Mouse (Mus musculus) bone marrow, adult 2 months (tissue): Measurements from ENCODE around the gene A730009L09Rik. TPM values are rescaled to one million over a fixed set of nuclear protein-coding genes. Genes with fewer than 3 reads are reported as not detected.

ENCODE experiments used
- H3K27ac ChIP-seq: fragments of 200-500 bp; 2 replicates; pipeline ENCODE4 v1.5.1; 2012; ENCODE audit warnings: low read depth, mild to moderate bottlenecking, control low read depth, inconsistent platforms, low read length; ENCODE audit not compliant: control insufficient read depth, poor library complexity, insufficient read depth
- H3K4me1 ChIP-seq: fragments of 200-500 bp; 2 replicates; pipeline ENCODE4 v1.6.1; 2011; ENCODE audit warnings: low read length; ENCODE audit not compliant: control insufficient read depth, insufficient read depth
- H3K4me3 ChIP-seq: fragments of 200-500 bp; replicated peaks from 2 replicates; pipeline ENCODE3; 2011; ENCODE audit warnings: mild to moderate bottlenecking, low read depth, low read length, control low read depth; ENCODE audit not compliant: control insufficient read depth
- CTCF ChIP-seq: fragments of 200-500 bp; IDR thresholded peaks from 2 replicates; pipeline ENCODE4 v1.5.1; 2011; ENCODE audit warnings: low read length, control low read depth; ENCODE audit not compliant: control insufficient read depth, insufficient read depth
- POLR2A ChIP-seq: fragments of 200-500 bp; IDR thresholded peaks from 2 replicates; pipeline ENCODE4 v1.6.1; 2011; ENCODE audit warnings: low read depth, mild to moderate bottlenecking, control low read depth, low read length, borderline replicate concordance; ENCODE audit not compliant: control insufficient read depth
- WGBS: fragments of 180-500 bp; shearing (Covaris S2); methylation state at CpG from one replicate; pipeline ENCODE4 v1.1.7; 2018; 5-methylcytosine and 5-hydroxymethylcytosine counted together
- polyA plus RNA-seq: library from polyadenylated mRNA; stranded (reverse); fragments of >200 nt; gene quantifications from 2 replicates; pipeline ENCODE4 v1.2.4, GENCODE M21; 2011; ENCODE audit warnings: low replicate concordance; ENCODE audit not compliant: missing spikeins, insufficient read depth, insufficient read length

Gene A730009L09Rik
- polyA plus RNA-seq, result not detected in 2 replicates

GRCm38 (mm10) chr16:84514821-84515220 is at the start of gene A730009L09Rik:
Gene A730009L09Rik (plus strand): TSS chr16:84515121.
- 83% methylated on average over 8 of the region's 8 CpGs for WGBS
- TF ChIP-seq POLR2A (no peak), CTCF (no peak)
- Histone ChIP-seq H3K4me1 (no peaks in the 10 kb centered on the region), H3K4me3 (no peak within 1 kb of the TSS), H3K27ac (no peak within 1 kb of the TSS)

GRCm38 (mm10) chr16:84465581-84466165 is 49.2 kb upstream of the A730009L09Rik start:
- Histone ChIP-seq H3K27ac (no peak overlapping the region), H3K4me3 (no peak overlapping the region), H3K4me1 (no peaks in the 10 kb centered on the region)
- TF ChIP-seq POLR2A, result no peak
- TF ChIP-seq CTCF, result no peak
- 71% methylated on average over 6 of the region's 6 CpGs for WGBS

GRCm38 (mm10) chr16:84468898-84469297 is 46.0 kb upstream of the A730009L09Rik start:
- no peaks in the 10 kb centered on the region for H3K4me1 ChIP-seq
- no peak overlapping the region for H3K27ac ChIP-seq
- TF ChIP-seq CTCF, result no peak
- no peak for TF ChIP-seq POLR2A
- H3K4me3 ChIP-seq, result no peak overlapping the region
- WGBS, result 4% methylated on average over 1 of the region's 1 CpGs

DNA sequence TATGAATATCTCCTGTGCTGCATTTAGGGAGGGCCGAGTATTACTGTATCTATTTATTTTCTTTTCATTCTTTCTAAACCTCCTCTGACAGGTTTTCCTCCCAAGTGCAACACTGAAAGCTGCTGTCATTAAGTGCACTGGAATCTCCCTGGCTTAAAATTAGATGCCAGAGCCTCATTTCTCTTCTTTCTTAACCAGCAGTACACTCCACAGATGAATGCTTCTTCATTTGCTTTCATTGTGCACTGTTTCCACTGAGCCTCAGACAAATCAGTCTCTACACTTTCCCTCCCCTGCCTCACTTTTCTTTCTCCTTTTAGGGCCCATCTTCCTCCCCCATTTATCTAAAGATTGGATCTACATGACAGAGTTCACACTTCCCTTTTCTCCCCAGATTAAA is 44.9 kb upstream of the A730009L09Rik start:
- TF ChIP-seq CTCF, result no peak
- no peak for TF ChIP-seq POLR2A
- WGBS, result 58% methylated on average over 1 of the region's 1 CpGs
- H3K4me3 ChIP-seq, result no peak overlapping the region
- H3K4me1 ChIP-seq, result no peaks in the 10 kb centered on the region
- H3K27ac ChIP-seq, result no peak overlapping the region

- 72% methylated on average over 6 of the region's 6 CpGs for WGBS
Measured at GRCm38 (mm10) chr16:84473406-84473805, 41.5 kb upstream of the A730009L09Rik start.

GRCm38 (mm10) chr16:84474712-84475111 is 40.2 kb upstream of the A730009L09Rik start:
- Histone ChIP-seq H3K4me3 (no peak overlapping the region), H3K4me1 (no peaks in the 10 kb centered on the region)
- 63% methylated on average over 4 of the region's 4 CpGs for WGBS

More at GRCm38 (mm10) chr16:84473406-84473805, 41.5 kb upstream of the A730009L09Rik start:
- TF ChIP-seq CTCF, result no peak
- no peak for TF ChIP-seq POLR2A
- no peak overlapping the region for H3K27ac ChIP-seq
- no peaks in the 10 kb centered on the region for H3K4me1 ChIP-seq
- H3K4me3 ChIP-seq, result no peak overlapping the region

DNA sequence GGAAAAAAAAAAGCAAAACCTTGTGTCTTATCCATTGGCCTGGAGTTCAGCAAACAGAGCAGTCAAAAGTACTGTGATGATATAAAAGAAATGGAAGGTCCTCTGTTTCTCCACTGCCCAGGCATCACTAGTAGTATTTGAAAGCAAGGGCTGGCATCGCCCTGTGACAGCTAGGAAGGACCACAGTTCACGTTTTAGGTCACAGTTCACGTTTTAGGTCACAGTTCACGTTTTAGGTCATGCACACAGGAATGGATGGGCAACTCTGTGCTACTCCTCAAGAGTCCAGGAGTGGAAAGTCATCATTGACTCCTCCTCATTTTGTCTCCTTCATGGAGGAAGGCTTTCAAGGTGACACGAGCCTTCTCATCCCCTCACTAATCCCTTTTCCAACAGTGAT is 38.0 kb upstream of the A730009L09Rik start:
- H3K27ac ChIP-seq, result no peak overlapping the region
- no peak for TF ChIP-seq POLR2A
- no peak for TF ChIP-seq CTCF
- H3K4me3 ChIP-seq, result no peak overlapping the region
- no peaks in the 10 kb centered on the region for H3K4me1 ChIP-seq
- 71% methylated on average over 5 of the region's 5 CpGs for WGBS

More at GRCm38 (mm10) chr16:84474712-84475111, 40.2 kb upstream of the A730009L09Rik start:
- no peak overlapping the region for H3K27ac ChIP-seq
- TF ChIP-seq CTCF (no peak), POLR2A (no peak)

DNA sequence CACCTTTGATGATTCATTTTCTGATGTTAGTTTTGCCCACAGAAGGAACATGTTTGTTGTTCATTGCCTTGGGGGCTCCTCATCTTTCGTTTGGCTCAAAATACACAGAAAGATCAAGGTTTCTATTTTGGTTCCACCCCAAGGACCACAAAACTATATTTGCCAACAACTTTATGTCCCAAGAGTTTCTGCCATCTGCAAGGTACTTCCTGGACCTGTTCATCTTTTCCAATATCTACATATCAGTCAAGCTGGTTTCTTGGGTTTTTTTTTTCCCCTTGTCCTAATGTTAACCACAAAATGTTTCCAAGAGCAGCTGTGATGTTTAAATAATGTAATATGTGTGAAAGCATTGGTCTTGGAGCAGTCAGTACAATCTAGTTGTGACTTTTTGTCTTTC is 37.4 kb upstream of the A730009L09Rik start:
- Histone ChIP-seq H3K4me3 (no peak overlapping the region), H3K27ac (no peak overlapping the region), H3K4me1 (no peaks in the 10 kb centered on the region)
- TF ChIP-seq CTCF (no peak), POLR2A (no peak)
- 21% methylated on average over 1 of the region's 1 CpGs for WGBS
